Mouse (Mus musculus): ENCODE data around the gene Dot1l. TPM values are rescaled to one million over a fixed set of nuclear protein-coding genes. Genes with fewer than 3 reads are reported as not detected.

Gene Dot1l
- total RNA-seq, 2 experiments from 2014 or later, result 51.7 to 69.6 TPM

Other genes starting within 250 kb of the Dot1l start
- gene Atp8b3, start 216.1 kb upstream of the Dot1l start, total RNA-seq (2015; ENCODE audit: low replicate concordance), result not detected in 2 replicates
- 0.39 TPM in 1 of 2 replicates, not detected in the other for gene Atp8b3, start 216.1 kb upstream of the Dot1l start, total RNA-seq (2017; ENCODE audit: low replicate concordance)
- 33.5 and 35.7 TPM in 2 replicates for gene Rexo1, start 193.6 kb upstream of the Dot1l start, total RNA-seq (2015; ENCODE audit: low replicate concordance)
- 16.3 and 25.7 TPM in 2 replicates for gene Rexo1, start 193.6 kb upstream of the Dot1l start, total RNA-seq (2017; ENCODE audit: low replicate concordance)
- 8.4 and 9.4 TPM in 2 replicates for gene Klf16, start 177.9 kb upstream of the Dot1l start, total RNA-seq (2015; ENCODE audit: low replicate concordance)
- gene Klf16, start 177.9 kb upstream of the Dot1l start, total RNA-seq (2017; ENCODE audit: low replicate concordance), result 9.9 and 14.1 TPM in 2 replicates
- 44.7 and 49.0 TPM in 2 replicates for gene Abhd17a, start 164.9 kb upstream of the Dot1l start, total RNA-seq (2015; ENCODE audit: low replicate concordance)
- gene Abhd17a, start 164.9 kb upstream of the Dot1l start, total RNA-seq (2017; ENCODE audit: low replicate concordance), result 5.5 and 30.7 TPM in 2 replicates
- gene Scamp4, start 152.3 kb upstream of the Dot1l start, total RNA-seq (2015; ENCODE audit: low replicate concordance), result 8.8 and 10.5 TPM in 2 replicates
- gene Scamp4, start 152.3 kb upstream of the Dot1l start, total RNA-seq (2017; ENCODE audit: low replicate concordance), result 2.3 and 6.9 TPM in 2 replicates
- gene Adat3, start 152.3 kb upstream of the Dot1l start, total RNA-seq (2015; ENCODE audit: low replicate concordance), result not detected in 2 replicates
- gene Adat3, start 152.3 kb upstream of the Dot1l start, total RNA-seq (2017; ENCODE audit: low replicate concordance), result 1.4 TPM in 1 of 2 replicates, not detected in the other
- gene Gm49322, start 149.2 kb upstream of the Dot1l start, total RNA-seq (2015; ENCODE audit: low replicate concordance), result 0.72 and 1.7 TPM in 2 replicates
- 0.64 and 5.4 TPM in 2 replicates for gene Gm49322, start 149.2 kb upstream of the Dot1l start, total RNA-seq (2017; ENCODE audit: low replicate concordance)
- gene Csnk1g2, start 132.4 kb upstream of the Dot1l start, total RNA-seq (2015; ENCODE audit: low replicate concordance), result 31.4 and 58.0 TPM in 2 replicates
- gene Csnk1g2, start 132.4 kb upstream of the Dot1l start, total RNA-seq (2017; ENCODE audit: low replicate concordance), result 50.1 and 62.4 TPM in 2 replicates
- 2.9 and 3.8 TPM in 2 replicates for gene Btbd2, start 98.1 kb upstream of the Dot1l start, total RNA-seq (2015; ENCODE audit: low replicate concordance)
- gene Btbd2, start 98.1 kb upstream of the Dot1l start, total RNA-seq (2017; ENCODE audit: low replicate concordance), result 9.2 and 25.3 TPM in 2 replicates
- gene Mknk2, start 77.1 kb upstream of the Dot1l start, total RNA-seq (2015; ENCODE audit: low replicate concordance), result 78.2 and 83.0 TPM in 2 replicates
- 49.4 and 67.6 TPM in 2 replicates for gene Mknk2, start 77.1 kb upstream of the Dot1l start, total RNA-seq (2017; ENCODE audit: low replicate concordance)
- 19.5 and 32.3 TPM in 2 replicates for gene Mob3a, start 53.2 kb upstream of the Dot1l start, total RNA-seq (2015; ENCODE audit: low replicate concordance)
- 9.0 and 25.7 TPM in 2 replicates for gene Mob3a, start 53.2 kb upstream of the Dot1l start, total RNA-seq (2017; ENCODE audit: low replicate concordance)
- 21.4 and 36.4 TPM in 2 replicates for gene Izumo4, start 53.0 kb upstream of the Dot1l start, total RNA-seq (2015; ENCODE audit: low replicate concordance)
- gene Izumo4, start 53.0 kb upstream of the Dot1l start, total RNA-seq (2017; ENCODE audit: low replicate concordance), result 3.3 and 3.8 TPM in 2 replicates
- gene Ap3d1, start 12.9 kb upstream of the Dot1l start, total RNA-seq (2015; ENCODE audit: low replicate concordance), result 42.8 and 69.6 TPM in 2 replicates
- gene Ap3d1, start 12.9 kb upstream of the Dot1l start, total RNA-seq (2017; ENCODE audit: low replicate concordance), result 66.0 and 111 TPM in 2 replicates
- 34.2 and 48.6 TPM in 2 replicates for gene Sf3a2, start 43.0 kb downstream of the Dot1l start, total RNA-seq (2015; ENCODE audit: low replicate concordance)
- 16.8 and 18.1 TPM in 2 replicates for gene Sf3a2, start 43.0 kb downstream of the Dot1l start, total RNA-seq (2017; ENCODE audit: low replicate concordance)
- gene Plekhj1, start 43.4 kb downstream of the Dot1l start, total RNA-seq (2015; ENCODE audit: low replicate concordance), result 71.0 and 81.7 TPM in 2 replicates
- gene Plekhj1, start 43.4 kb downstream of the Dot1l start, total RNA-seq (2017; ENCODE audit: low replicate concordance), result 18.9 and 38.1 TPM in 2 replicates
- gene Amh, start 50.0 kb downstream of the Dot1l start, total RNA-seq (2015; ENCODE audit: low replicate concordance), result not detected in 2 replicates
- gene Amh, start 50.0 kb downstream of the Dot1l start, total RNA-seq (2017; ENCODE audit: low replicate concordance), result not detected in 2 replicates
- gene Jsrp1, start 58.3 kb downstream of the Dot1l start, total RNA-seq (2015; ENCODE audit: low replicate concordance), result not detected in 2 replicates
- not detected in 2 replicates for gene Jsrp1, start 58.3 kb downstream of the Dot1l start, total RNA-seq (2017; ENCODE audit: low replicate concordance)
- 1,470 and 1,566 TPM in 2 replicates for gene Oaz1, start 71.5 kb downstream of the Dot1l start, total RNA-seq (2015; ENCODE audit: low replicate concordance)
- gene Oaz1, start 71.5 kb downstream of the Dot1l start, total RNA-seq (2017; ENCODE audit: low replicate concordance), result 158 and 259 TPM in 2 replicates
- gene Lingo3, start 88.8 kb downstream of the Dot1l start, total RNA-seq (2015; ENCODE audit: low replicate concordance), result not detected in 2 replicates
- gene Lingo3, start 88.8 kb downstream of the Dot1l start, total RNA-seq (2017; ENCODE audit: low replicate concordance), result not detected in 2 replicates
- gene Lsm7, start 100.0 kb downstream of the Dot1l start, total RNA-seq (2015; ENCODE audit: low replicate concordance), result 24.7 and 54.4 TPM in 2 replicates
- 75.3 and 78.9 TPM in 2 replicates for gene Lsm7, start 100.0 kb downstream of the Dot1l start, total RNA-seq (2017; ENCODE audit: low replicate concordance)
- 262 and 270 TPM in 2 replicates for gene Sppl2b, start 100.1 kb downstream of the Dot1l start, total RNA-seq (2015; ENCODE audit: low replicate concordance)
- gene Sppl2b, start 100.1 kb downstream of the Dot1l start, total RNA-seq (2017; ENCODE audit: low replicate concordance), result 283 and 322 TPM in 2 replicates
- gene Tmprss9, start 116.6 kb downstream of the Dot1l start, total RNA-seq (2015; ENCODE audit: low replicate concordance), result 0.72 TPM in 1 of 2 replicates, not detected in the other
- gene Tmprss9, start 116.6 kb downstream of the Dot1l start, total RNA-seq (2017; ENCODE audit: low replicate concordance), result 0.30 TPM in 1 of 2 replicates, not detected in the other
- 17.6 and 32.1 TPM in 2 replicates for gene Timm13, start 145.8 kb downstream of the Dot1l start, total RNA-seq (2015; ENCODE audit: low replicate concordance)
- gene Timm13, start 145.8 kb downstream of the Dot1l start, total RNA-seq (2017; ENCODE audit: low replicate concordance), result 3.7 and 7.6 TPM in 2 replicates
- gene Lmnb2, start 163.0 kb downstream of the Dot1l start, total RNA-seq (2015; ENCODE audit: low replicate concordance), result 0.36 and 1.3 TPM in 2 replicates
- 7.3 and 9.0 TPM in 2 replicates for gene Lmnb2, start 163.0 kb downstream of the Dot1l start, total RNA-seq (2017; ENCODE audit: low replicate concordance)
- gene Gadd45b, start 174.9 kb downstream of the Dot1l start, total RNA-seq (2015; ENCODE audit: low replicate concordance), result 1.3 and 1.8 TPM in 2 replicates
- gene Gadd45b, start 174.9 kb downstream of the Dot1l start, total RNA-seq (2017; ENCODE audit: low replicate concordance), result 3.6 and 9.2 TPM in 2 replicates

Data from erythroid progenitor cell, adult 5-6 weeks (primary cell).